7 mouse cellular contexts compared by ENCODE assay signal in the genomic region with DNA sequence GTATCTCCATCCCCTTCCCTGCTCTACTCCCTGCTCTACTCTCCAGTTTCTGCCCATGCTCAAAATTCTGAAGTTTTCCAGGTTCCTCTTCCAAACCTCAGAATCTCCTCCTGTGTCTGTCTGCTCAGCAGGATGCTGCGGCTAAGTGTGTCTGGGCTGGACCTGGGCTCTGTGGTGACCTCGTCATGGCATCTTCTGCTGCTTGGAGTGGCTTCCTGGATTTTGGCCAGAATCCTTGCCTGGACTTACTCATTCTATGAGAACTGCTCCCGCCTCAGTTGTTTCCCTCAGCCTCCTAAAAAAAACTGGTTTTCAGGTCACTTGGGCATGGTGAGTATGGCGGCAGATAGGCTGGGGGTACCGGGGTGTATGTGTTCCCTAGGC. TPM values are rescaled to one million over a fixed set of nuclear protein-coding genes. Genes with fewer than 3 reads are reported as not detected.
DNase-seq lines count a peak whose midpoint lies in the region; ATAC-seq and TF ChIP-seq lines count a peak whose summit lies in the region.

No protein-coding gene starts in this region.

- WGBS in forebrain, embryonic 12.5 days: 70% methylated on average over 5 of the region's 5 CpGs
- 68% methylated on average over 5 of the region's 5 CpGs for WGBS in midbrain, embryonic 16.5 days

- no peaks in the 10 kb centered on the region for H3K36me3 ChIP-seq in ES-Bruce4 (ENCODE audit: control insufficient read depth, insufficient read depth, low read length, poor library complexity, severe bottlenecking)
- H3K36me3 ChIP-seq in forebrain, embryonic 12.5 days (replicated peaks): no peaks in the 10 kb centered on the region
- no peaks in the 10 kb centered on the region for H3K36me3 ChIP-seq in midbrain, embryonic 16.5 days (ENCODE audit: control insufficient read depth, insufficient read depth, low read length)

- H3K27ac ChIP-seq in ES-Bruce4 (ENCODE audit: insufficient read depth, low read length): no peak overlapping the region
- no peak overlapping the region for H3K27ac ChIP-seq in forebrain, embryonic 12.5 days
- no peak overlapping the region for H3K27ac ChIP-seq in midbrain, embryonic 16.5 days (ENCODE audit: low read length)

- H3K4me3 ChIP-seq in ES-Bruce4 (ENCODE audit: low read depth, low read length): peak overlapping the region; percentile 96
- H3K4me3 ChIP-seq in forebrain, embryonic 12.5 days (replicated peaks): peak overlapping the region; percentile 41
- peak overlapping the region; percentile 40 for H3K4me3 ChIP-seq in midbrain, embryonic 16.5 days (ENCODE audit: low read depth, low read length)

- no peak for TF ChIP-seq POLR2A in ES-Bruce4 (IDR thresholded peaks at IDR 0.05; ENCODE audit: insufficient read depth, low read length)

- peak overlapping the region; percentile 66 for H3K9ac ChIP-seq in ES-Bruce4 (ENCODE audit: low read depth, poor library complexity, severe bottlenecking)
- H3K9ac ChIP-seq in forebrain, embryonic 12.5 days: peak overlapping the region; percentile 53
- peak overlapping the region; percentile 55 for H3K9ac ChIP-seq in midbrain, embryonic 16.5 days (ENCODE audit: low read depth, low read length)

- 0 out of 2 replicates have a peak, but pooled peaks have one; percentile 4 for ATAC-seq in forebrain, embryonic 12.5 days (ENCODE audit: low FRiP score)
- no peak for ATAC-seq in midbrain, embryonic 16.5 days
- no peak for ATAC-seq in frontal cortex, adult (ENCODE audit: low TSS enrichment)

- TF ChIP-seq EP300 in ES-Bruce4 (IDR thresholded peaks at IDR 0.05; ENCODE audit: insufficient read depth, low read depth, low read length): no peak

- peak overlapping the region; percentile 61 for H3K4me2 ChIP-seq in forebrain, embryonic 12.5 days
- H3K4me2 ChIP-seq in midbrain, embryonic 16.5 days (ENCODE audit: low read length): peak overlapping the region; percentile 60

- DNase-seq in adipocyte (ENCODE audit: low spot score): peak; percentile 22
- peak; percentile 38 for DNase-seq in kidney, postnatal 10 days
- DNase-seq in gastrocnemius, postnatal 25 days: no peak

- H3K9me3 ChIP-seq in ES-Bruce4 (replicated peaks; ENCODE audit: control insufficient read depth, insufficient read depth, low read length, poor library complexity, severe bottlenecking): no peaks in the 10 kb centered on the region
- H3K9me3 ChIP-seq in forebrain, embryonic 12.5 days: no peaks in the 10 kb centered on the region
- H3K9me3 ChIP-seq in midbrain, embryonic 16.5 days (replicated peaks; ENCODE audit: control insufficient read depth, low read length, poor library complexity, severe bottlenecking): no peaks in the 10 kb centered on the region

- no peaks in the 10 kb centered on the region for H3K27me3 ChIP-seq in ES-Bruce4 (ENCODE audit: control insufficient read depth, insufficient read depth, low read length, poor library complexity, severe bottlenecking)
- H3K27me3 ChIP-seq in forebrain, embryonic 12.5 days: no peaks in the 10 kb centered on the region
- H3K27me3 ChIP-seq in midbrain, embryonic 16.5 days (ENCODE audit: control insufficient read depth, insufficient read depth, low read depth, low read length): no peaks in the 10 kb centered on the region

- H3K4me1 ChIP-seq in ES-Bruce4 (ENCODE audit: control insufficient read depth, insufficient read depth, low read length): no peaks in the 10 kb centered on the region
- H3K4me1 ChIP-seq in forebrain, embryonic 12.5 days: peaks cover 9% of the 10 kb centered on the region
- peaks cover 7% of the 10 kb centered on the region; the same call in 1 of the 2 replicates for H3K4me1 ChIP-seq in midbrain, embryonic 16.5 days (ENCODE audit: control insufficient read depth, insufficient read depth, low read length)

- no peak for TF ChIP-seq CTCF in ES-Bruce4 (IDR thresholded peaks at IDR 0.05; ENCODE audit: low read depth, low read length)

RNA-seq across cellular contexts. Expression of gene Cyp4f16, which starts 0.5 kb away (rescaled TPM):
- polyA plus RNA-seq in ES-Bruce4 (2011; ENCODE audit: insufficient read depth, insufficient read length, low read depth, missing spikeins): 16.3 and 17.2 TPM in 2 replicates
- polyA plus RNA-seq in forebrain, embryonic 12.5 days (2016; fragmentation: Nextera tagmentation; extraction: Ambion mirVana): 19.3 and 19.7 TPM in 2 replicates
- 12.9 and 15.9 TPM in 2 replicates for polyA plus RNA-seq in midbrain, embryonic 16.5 days (2015; fragmentation: Nextera tagmentation; extraction: Ambion mirVana)
- 1 to 10 TPM in 1 of 2 experiments, under 1 TPM in 1; 0.72 to 2.2 TPM for total RNA-seq in gastrocnemius, postnatal 25 days (2021)

RNA-seq across cellular contexts. Expression of gene Cyp4f17, which starts 31.0 kb away (rescaled TPM):
- 10.4 and 11.5 TPM in 2 replicates for polyA plus RNA-seq in ES-Bruce4 (2011; ENCODE audit: insufficient read depth, insufficient read length, low read depth, missing spikeins)
- polyA plus RNA-seq in forebrain, embryonic 12.5 days (2016; fragmentation: Nextera tagmentation; extraction: Ambion mirVana): 6.5 and 6.8 TPM in 2 replicates
- polyA plus RNA-seq in midbrain, embryonic 16.5 days (2015; fragmentation: Nextera tagmentation; extraction: Ambion mirVana): 12.4 and 15.7 TPM in 2 replicates
- total RNA-seq in gastrocnemius, postnatal 25 days (2021): 1 to 10 TPM; 1.5 to 2.0 TPM

Comparison
In these comparisons a context has a peak if more than half of its experiments do, and no peak if none do; other contexts are left out.
1. H3K4me3 ChIP-seq: peak in every context shown above with its lines; median percentile 96 in ES-Bruce4; 41 in forebrain, embryonic 12.5 days; 40 in midbrain, embryonic 16.5 days.